8 mouse cellular contexts compared by ENCODE assay signal in genomic region chr7:112823621-112824020, GRCm38 (mm10).
DNase-seq lines count a peak whose midpoint lies in the region; ATAC-seq lines count a peak whose summit lies in the region.

No protein-coding gene starts in this region.

- H3K9me3 ChIP-seq in forebrain, embryonic 16.5 days (ENCODE audit: control insufficient read depth, low read length): no peaks in the 10 kb centered on the region
- H3K9me3 ChIP-seq in intestine, embryonic 14.5 days (ENCODE audit: control insufficient read depth, low read length): no peaks in the 10 kb centered on the region
- H3K9me3 ChIP-seq in stomach, embryonic 15.5 days: no peaks in the 10 kb centered on the region

- peak overlapping the region; percentile 65 for H3K27ac ChIP-seq in forebrain, embryonic 16.5 days (ENCODE audit: low read length)
- peak overlapping the region; percentile 71 for H3K27ac ChIP-seq in intestine, embryonic 14.5 days (ENCODE audit: low read depth)
- H3K27ac ChIP-seq in stomach, embryonic 15.5 days: peak overlapping the region; percentile 83

- peaks cover 58% of the 10 kb centered on the region for H3K4me1 ChIP-seq in forebrain, embryonic 16.5 days (replicated peaks; ENCODE audit: control insufficient read depth, insufficient read depth, low read length)
- H3K4me1 ChIP-seq in intestine, embryonic 14.5 days (replicated peaks; ENCODE audit: control insufficient read depth, insufficient read depth, low read length): peaks cover 54% of the 10 kb centered on the region
- peaks cover 55% of the 10 kb centered on the region for H3K4me1 ChIP-seq in stomach, embryonic 15.5 days

- H3K4me3 ChIP-seq in forebrain, embryonic 16.5 days (replicated peaks; ENCODE audit: low read length): peak overlapping the region; percentile 10
- peak overlapping the region; percentile 11; the same call in 1 of the 2 replicates for H3K4me3 ChIP-seq in intestine, embryonic 14.5 days (ENCODE audit: low read depth, low read length)
- H3K4me3 ChIP-seq in stomach, embryonic 15.5 days (replicated peaks): no peak overlapping the region

- H3K36me3 ChIP-seq in forebrain, embryonic 16.5 days (ENCODE audit: control insufficient read depth, insufficient read depth): no peaks in the 10 kb centered on the region
- H3K36me3 ChIP-seq in intestine, embryonic 14.5 days (ENCODE audit: control insufficient read depth, insufficient read depth, low read length): no peaks in the 10 kb centered on the region
- H3K36me3 ChIP-seq in stomach, embryonic 15.5 days: no peaks in the 10 kb centered on the region

- no peak overlapping the region for H3K9ac ChIP-seq in forebrain, embryonic 16.5 days (replicated peaks; ENCODE audit: low read depth, low read length)
- no peak overlapping the region for H3K9ac ChIP-seq in intestine, embryonic 14.5 days (ENCODE audit: low read length)
- no peak overlapping the region for H3K9ac ChIP-seq in stomach, embryonic 15.5 days

- peak; percentile 96 for DNase-seq in ES-CJ7 (ENCODE audit: low read depth, low spot score)
- peak; percentile 82 for DNase-seq in adrenal gland, postnatal 14 days
- DNase-seq in intestine, embryonic 14.5 days (ENCODE audit: low spot score): peak; percentile 84
- peak; percentile 70 for DNase-seq in left cerebral cortex, postnatal 4 days
- no peak for DNase-seq in gastrocnemius, postnatal 14 days

- ATAC-seq in forebrain, embryonic 16.5 days: peak; percentile 68
- ATAC-seq in intestine, embryonic 14.5 days (replicated peaks; ENCODE audit: low FRiP score, low TSS enrichment, low read depth): 0 out of 2 replicates have a peak, but pooled peaks have one; percentile 24
- peak; percentile 64 for ATAC-seq in megakaryocyte progenitor cell, adult 5-6 weeks (replicated peaks; ENCODE audit: poor library complexity)
- ATAC-seq in stomach, embryonic 15.5 days (ENCODE audit: insufficient read depth, low FRiP score, low read depth): peak; percentile 70; the same call in 1 of the 2 replicates

- H3K27me3 ChIP-seq in forebrain, embryonic 16.5 days (replicated peaks; ENCODE audit: control insufficient read depth, insufficient read depth, low read length): no peaks in the 10 kb centered on the region
- no peaks in the 10 kb centered on the region for H3K27me3 ChIP-seq in intestine, embryonic 14.5 days (replicated peaks; ENCODE audit: control insufficient read depth, insufficient read depth, low read length)
- no peaks in the 10 kb centered on the region for H3K27me3 ChIP-seq in stomach, embryonic 15.5 days (replicated peaks)

- WGBS in forebrain, embryonic 16.5 days: 2% methylated on average over 5 of the region's 5 CpGs
- 3% methylated on average over 5 of the region's 5 CpGs for WGBS in intestine, embryonic 14.5 days
- WGBS in stomach, embryonic 15.5 days: 2% methylated on average over 5 of the region's 5 CpGs

- intact Hi-C loops in left cerebral cortex, postnatal 4 days (cut with DNase I): no loop called here
- intact Hi-C loops in gastrocnemius, postnatal 14 days (cut with DNase I; ENCODE audit: low total_unique reads): no loop called here

- peak overlapping the region; percentile 41 for H3K4me2 ChIP-seq in forebrain, embryonic 16.5 days (ENCODE audit: low read length)
- H3K4me2 ChIP-seq in intestine, embryonic 14.5 days (ENCODE audit: low read length): peak overlapping the region; percentile 39
- H3K4me2 ChIP-seq in stomach, embryonic 15.5 days: peak overlapping the region; percentile 36
